Mouse (Mus musculus): ENCODE measurements at regions not wholly inside any gene's neighbourhood (a gene's known extent, or its start where the extent isn't known, plus 50 kb on each side); places are given as distances from the start of the nearest gene placed in this dataset.
"Not testable (repeated sequence)": the region's sequence is repeated elsewhere in the genome, so short reads cannot be mapped to it uniquely, and the experiment has no call there.

DNA sequence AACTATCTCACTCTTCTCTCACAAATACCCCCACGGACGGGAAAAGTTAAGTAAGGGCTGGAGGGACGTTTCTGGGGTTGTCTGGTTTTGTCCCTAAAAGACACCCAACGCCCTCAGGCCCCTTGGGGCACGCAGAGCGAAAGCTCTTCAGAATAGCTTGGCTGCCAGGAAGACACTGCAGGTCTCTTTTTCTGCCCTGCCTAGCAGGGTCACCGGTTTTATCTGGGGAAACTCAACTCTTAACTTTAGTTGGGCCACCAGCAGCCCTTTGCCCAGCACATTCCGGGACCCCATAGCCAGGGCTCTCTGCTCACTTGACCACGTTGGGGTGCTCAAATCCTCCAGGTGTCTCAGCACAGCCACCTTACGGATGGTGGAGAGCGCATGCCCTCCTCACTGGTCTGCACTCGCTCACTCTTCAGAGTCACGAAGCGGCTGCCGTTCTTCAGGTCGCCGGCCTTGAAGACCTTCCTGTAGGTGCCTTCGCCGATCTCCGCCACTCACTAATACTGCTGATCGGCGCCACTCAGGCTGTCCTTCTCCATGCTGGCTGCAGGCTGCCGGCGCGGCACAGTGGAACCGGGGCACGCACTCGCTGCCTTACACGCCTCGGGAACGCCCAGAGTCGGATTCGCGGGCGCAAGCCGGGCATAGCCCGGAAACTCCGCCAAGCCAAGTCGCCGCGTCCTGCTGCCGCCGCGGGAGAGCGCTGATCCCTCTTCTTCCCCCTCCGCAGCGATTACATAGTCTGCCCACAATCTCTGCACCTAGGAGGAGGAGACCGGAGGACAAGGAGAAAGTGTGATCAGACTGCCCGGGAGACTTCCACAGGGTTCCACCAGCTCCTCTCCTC lies 83.0 kb downstream of the Ulbp1 start:
- no peak for DNase-seq (ENCODE audit: low read depth, low spot score)

DNA sequence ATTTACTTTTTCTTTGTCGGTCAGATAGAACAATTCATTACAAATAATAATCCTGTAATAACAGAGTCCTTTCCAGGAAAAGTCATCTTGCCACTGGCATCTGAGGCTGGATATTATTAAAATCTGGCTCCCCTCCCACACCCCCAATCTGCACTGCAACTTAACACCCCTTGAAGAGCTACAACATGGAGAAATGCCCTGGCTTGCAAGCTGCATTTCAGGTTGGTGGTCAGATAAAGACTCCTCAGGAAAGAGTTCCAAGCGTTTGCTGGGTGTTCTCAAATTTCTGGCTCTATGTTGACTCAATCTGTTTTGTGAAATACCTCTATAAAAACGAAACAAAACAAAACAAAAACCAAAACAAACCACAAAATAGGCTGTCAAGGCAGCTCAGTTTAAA lies 114.6 kb downstream of the Ulbp1 start:
- DNase-seq (ENCODE audit: low read depth, low spot score) = not testable (repeated sequence)

DNA sequence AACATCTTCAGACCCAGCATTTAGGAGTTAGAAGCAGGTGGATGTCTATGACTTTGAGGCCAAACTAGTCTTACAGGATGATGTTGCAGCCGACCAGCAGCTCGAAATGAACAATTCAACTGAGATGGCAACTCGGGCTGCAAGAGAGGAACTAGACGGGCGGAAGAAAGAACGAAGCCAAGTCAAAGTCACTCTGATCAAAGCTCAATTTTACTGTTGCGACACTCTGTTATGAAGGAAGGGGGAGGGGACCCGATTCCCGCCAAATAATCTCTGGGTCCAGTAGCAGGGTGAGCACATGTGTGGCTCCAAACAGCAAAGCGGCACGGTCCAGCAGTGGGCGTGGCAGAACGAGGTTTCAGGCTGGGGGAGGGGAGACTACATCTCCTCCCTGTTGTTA lies 129.1 kb downstream of the Ulbp1 start:
- not testable (repeated sequence) for DNase-seq (ENCODE audit: low read depth, low spot score)

DNA sequence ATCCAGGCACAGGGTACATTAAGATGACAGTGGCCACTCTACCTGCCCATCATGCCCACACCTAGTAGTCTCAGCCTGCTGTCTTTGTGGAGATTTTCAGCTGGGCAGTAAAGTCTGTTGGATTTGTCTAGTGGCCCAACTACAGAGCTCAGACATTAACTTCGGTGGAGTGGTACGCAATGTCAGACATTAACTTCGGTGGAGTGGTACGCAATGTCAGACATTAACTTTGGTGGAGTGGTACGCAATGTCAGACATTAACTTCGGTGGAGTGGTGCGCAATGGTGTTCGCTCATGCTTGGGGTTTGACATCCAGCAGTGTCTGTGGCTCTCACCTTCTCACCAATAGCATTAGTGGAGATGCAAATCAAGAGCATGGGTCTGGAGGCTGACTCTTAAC lies 129.7 kb downstream of the Ulbp1 start:
- not testable (repeated sequence) for DNase-seq (ENCODE audit: low read depth, low spot score)

DNA sequence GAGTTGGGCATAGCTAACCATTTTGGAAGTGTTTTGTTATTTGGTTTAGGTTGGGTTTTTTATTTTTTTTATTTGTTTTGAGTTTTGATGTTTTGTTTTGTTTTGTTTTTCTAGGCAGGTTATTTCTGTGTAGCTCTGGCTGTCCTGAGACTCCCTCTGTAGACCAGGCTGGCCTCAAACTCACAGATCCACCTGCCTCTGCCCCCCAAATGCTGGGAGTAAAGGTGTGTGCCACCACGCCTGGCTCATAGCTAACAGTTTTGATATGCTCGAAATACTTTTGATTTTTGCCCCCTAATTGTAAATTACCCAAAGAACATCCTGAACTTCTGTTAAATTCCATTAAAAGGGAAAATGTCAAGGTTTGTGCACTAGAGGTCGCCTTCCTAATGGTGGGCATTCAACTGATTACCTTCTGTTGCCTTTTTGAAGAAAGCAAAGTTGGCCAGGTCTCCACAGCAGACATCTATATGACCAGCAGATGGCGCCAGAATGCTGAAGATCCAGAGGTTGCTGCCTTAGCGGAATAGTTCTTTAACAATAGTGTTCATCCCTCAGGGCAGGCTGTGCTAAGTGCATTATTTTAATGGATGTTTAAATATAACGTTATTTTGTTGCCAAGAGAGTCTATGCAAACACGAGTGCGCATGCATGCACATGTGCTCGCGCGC lies 121.2 kb upstream of the Cnksr3 start:
- peak; percentile 43 for DNase-seq (ENCODE audit: low read depth, low spot score)

DNA sequence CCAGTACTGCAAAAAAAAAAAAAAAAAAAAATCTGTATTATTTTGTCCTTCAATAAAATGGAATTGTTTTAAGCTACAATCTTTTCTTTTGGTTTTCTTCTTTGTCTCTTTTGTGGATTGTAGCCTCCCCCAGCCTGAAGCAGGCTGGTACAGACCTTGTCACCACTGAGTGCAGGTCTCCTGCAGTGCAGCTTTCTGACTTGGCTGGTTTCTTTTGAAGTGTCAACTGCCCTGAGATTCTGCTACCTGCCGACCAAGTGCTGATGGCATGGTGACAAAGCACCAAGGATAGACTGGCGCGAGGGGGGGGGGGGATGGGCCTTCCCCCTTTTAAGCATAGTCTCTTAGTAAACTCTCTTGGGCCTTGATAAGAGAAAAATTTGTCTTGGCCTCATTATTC lies 116.2 kb upstream of the Cnksr3 start:
- DNase-seq (ENCODE audit: low read depth, low spot score) = no peak

DNA sequence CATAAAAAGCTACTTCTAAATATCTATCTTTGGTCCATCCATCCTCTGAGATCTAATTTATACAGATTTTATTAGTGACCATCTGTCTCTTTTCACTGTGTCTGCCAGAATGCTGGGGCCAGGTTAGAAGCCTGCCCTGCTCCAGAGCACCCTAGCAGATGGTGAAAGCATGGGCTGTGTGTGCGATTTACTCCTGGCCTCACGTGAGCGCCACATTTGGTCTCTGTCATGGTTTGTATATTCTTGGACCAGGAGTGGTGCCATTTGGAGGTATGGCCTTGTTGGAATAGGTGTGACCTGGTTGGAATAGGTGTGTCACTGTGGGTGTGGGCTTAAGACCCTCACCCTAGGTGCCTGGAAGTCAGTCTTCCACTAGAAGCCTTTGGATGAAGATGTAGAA lies 115.0 kb upstream of the Cnksr3 start:
- not testable (repeated sequence) for DNase-seq (ENCODE audit: low read depth, low spot score)

DNA sequence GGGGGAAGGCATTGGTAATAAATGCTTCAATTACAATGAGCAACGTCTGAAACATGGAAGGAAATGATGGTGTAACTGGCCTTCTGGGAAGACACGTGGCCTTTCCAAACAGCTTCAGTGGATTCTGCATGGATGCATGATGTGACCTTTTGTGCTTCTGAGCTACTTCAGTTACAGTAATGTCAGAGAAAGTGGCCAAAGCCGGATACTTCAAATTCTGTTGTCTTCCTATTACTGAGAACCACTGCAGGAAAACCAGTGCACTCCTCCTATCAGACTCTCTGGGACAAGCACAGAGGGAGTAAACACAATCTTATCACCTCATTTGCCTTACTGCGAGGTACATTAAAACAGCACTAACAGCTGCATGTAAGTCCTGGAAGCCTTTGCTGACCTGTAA lies 113.0 kb upstream of the Cnksr3 start:
- no peak for DNase-seq (ENCODE audit: low read depth, low spot score)

DNA sequence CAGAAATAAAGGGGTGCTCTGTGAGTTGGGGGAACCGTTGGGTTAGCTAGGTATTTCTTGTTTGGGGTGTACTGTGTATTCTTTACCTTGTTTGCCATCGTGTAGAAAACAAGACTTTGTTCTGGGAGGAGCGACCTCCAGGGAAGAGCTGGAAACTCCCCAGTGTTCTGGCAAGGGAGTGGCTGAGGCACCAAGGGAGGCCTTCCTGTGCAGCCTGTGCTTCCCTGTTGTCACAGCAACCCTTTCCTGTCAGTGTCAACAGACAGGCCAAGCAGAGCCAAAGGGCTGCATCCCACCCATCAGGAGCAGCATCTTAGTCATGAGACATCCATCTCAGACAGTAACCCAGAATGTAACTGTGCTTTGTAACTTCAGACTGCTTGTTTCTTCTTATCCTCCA lies 111.2 kb upstream of the Cnksr3 start:
- DNase-seq (ENCODE audit: low read depth, low spot score) = no peak

DNA sequence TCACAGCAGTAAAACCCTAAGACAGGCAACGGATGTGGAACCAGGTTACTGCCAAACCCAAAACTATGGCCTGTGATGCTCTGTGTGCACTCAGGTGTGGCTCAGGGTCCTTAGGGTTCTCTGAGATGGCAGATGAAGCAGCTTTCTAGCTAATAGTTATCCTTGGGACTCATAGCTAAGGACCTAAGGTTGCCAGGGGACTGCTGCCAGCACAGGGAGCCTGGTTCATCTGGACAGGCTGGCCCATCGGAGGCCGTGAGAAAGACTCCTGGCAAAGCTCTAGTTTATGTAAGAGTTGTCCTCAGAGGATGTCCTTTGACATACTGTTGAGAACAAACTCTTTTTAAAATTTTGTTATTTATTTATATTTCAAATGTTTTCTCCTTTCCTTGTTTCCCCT lies 97.9 kb upstream of the Cnksr3 start:
- DNase-seq (ENCODE audit: low read depth, low spot score) = no peak

DNA sequence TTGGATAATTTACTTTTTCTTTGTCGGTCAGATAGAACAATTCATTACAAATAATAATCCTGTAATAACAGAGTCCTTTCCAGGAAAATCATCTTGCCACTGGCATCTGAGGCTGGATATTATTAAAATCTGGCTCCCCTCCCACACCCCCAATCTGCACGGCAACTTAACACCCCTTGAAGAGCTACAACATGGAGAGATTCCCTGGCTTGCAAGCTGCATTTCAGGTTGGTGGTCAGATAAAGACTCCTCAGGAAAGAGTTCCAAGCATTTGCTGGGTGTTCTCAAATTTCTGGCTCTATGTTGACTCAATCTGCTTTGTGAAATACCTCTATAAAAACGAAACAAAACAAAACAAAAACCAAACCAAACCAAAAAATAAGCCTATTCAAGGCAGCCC lies 93.8 kb upstream of the Cnksr3 start:
- not testable (repeated sequence) for DNase-seq (ENCODE audit: low read depth, low spot score)

DNA sequence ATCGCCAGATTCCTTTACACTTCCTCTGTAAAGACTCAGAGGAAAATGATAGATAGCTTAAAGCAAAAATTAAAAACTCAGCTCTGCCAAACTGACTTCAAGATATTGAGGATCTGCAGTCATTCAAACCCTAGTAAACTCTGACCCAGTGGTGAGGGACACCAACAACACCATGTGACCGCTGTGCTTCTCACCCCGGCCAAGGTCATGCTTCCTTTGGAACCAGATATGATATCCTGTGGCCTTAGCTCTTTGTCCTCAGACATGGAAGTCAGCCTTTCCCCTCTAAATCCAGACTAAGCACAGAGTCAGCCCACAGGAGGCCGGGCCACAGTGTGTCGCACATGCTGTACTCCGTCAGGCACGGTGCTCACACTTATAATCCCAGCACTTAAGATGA lies 86.3 kb upstream of the Cnksr3 start:
- no peak for DNase-seq (ENCODE audit: low read depth, low spot score)

DNA sequence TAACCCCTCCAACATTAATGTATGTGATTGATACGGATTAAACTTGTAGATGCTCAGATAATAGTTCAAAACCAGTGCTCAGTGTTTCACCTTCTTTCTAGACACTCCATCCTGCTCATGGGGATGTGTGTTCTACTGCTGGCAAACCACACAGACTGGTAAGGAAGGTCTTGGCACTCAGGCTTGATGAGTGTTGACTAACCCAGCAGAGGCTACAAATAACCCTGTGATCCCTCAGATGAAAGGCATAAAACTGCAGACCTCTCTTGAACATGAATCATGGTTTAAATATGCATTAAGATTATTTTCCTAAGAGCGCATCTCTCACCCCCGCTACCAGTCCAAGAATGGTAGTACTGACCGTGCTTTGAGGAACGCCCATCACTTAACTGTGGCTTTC lies 83.9 kb upstream of the Cnksr3 start:
- no peak for DNase-seq (ENCODE audit: low read depth, low spot score)

DNA sequence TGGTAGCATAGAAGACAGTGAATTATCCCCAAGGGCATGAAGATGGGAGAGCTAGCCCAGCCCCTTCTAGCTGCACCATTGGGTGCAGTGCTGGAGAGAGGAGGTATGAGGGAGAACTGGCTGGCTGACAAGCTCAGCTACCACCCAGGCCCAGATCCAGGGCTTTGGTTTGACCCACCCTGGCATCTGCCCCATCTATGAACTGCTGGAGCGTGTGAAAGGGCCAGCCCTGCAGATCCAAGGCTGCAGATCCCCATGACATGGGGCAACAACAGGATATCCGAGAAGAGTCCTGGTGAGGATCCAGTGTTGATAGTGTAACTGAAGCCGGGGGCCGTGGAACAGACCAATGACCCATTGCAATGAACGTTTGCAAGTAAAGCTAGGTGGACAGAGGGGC lies 81.2 kb upstream of the Cnksr3 start:
- DNase-seq (ENCODE audit: low read depth, low spot score) = no peak

DNA sequence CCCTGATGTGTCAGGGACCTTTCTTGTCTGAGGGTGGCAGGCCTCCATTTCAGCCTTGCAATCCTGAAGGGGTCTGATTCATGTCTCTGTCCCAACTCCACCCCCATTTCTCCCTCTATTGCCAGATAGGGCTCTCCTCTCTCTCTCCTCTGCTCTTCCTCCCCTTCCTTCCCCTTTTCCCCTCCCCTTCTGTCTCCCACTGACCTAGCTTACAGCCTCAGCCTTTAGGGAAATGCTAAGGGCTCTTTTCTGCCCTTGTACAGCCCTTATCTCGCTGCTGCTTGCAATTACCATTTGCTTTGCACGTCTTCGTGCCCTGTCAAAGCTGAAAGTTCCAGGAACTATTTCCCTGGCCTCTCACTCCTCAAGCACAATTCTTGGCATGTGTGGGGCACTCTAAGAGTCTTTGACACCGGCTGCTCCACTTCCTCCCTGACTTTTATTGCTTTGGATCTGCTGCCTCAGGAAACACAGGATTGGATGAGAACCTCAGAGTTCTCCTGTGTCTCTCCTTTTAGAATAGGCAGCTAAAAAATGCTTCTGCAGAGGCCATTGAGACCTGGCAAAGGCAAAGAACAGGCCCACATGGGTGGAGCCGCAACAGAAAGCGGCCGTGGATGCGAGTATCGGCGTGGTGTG lies 77.9 kb upstream of the Cnksr3 start:
- no peak for DNase-seq (ENCODE audit: low read depth, low spot score)

DNA sequence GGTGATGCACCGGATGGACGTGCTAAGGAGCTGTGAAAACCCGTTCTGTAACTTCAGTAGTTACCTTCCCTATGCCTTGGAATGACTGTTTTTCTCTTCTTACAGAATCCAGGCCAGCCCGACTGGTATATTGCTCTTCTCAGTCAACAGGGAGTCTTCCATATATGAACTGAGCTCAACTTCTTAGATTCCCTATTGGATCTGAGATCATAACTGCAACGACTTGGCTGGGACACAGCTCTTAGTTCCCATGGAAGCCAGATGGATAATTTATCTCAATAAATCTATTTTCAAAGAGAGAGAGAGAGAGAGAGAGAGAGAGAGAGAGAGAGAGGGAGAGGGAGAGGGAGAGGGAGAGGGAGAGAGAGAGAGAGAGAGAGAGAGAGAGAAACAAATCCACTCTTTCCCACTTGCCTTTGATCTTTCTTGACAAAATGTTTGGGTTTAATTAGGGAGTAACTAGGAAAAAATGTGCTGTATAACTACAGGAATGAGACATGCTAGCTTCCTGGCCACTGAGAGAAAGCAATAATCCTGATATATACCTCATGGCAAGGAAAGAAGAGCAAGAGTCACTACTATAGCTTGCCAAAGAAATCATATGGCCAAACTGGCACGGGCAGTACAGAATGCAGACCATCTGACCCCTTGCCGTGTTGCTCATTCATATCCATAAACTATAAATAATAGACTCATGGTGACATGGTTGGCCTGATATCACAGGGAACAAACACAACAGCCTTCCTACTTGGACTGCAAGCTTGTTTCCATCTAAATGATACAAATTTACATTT lies 73.3 kb upstream of the Cnksr3 start:
- no peak for DNase-seq (ENCODE audit: low read depth, low spot score)

DNA sequence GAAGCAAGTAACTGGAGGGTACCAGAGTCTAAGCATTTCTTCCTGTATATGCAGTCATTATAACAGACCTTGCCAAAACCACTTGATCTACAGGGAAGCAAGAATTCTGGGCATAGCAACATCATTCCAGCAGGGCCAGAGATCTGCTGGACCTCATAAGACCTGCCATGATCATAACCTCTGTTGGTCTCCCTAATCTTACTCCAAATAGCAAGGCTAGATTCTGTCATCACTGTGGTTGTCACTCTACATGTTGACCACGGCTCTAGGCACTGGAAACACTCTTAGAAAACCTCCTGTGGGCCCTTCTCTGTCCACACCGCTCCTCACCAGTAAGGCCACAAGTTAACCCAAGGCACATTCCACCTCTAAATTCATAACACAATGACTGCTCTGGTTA lies 68.4 kb upstream of the Cnksr3 start:
- DNase-seq (ENCODE audit: low read depth, low spot score) = no peak

DNA sequence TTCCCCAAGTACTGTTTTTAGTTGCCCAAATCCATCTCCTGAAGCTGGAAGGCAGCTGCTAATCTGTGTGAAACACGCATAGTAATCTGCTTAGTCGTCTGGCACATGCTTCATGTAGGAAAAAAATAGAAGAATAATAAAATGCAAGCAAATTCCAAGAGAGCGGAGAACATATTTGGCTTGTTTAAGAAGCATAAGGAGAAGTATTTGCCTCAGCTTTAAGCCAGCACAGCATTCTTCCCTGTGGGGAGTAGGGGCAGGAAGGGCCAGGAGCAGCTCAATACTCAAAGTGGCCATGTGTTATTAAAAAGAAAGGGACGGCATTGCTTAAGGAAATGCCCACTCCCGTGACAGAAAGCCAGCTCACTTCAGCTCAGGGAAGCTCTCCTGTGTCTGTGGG lies 66.8 kb upstream of the Cnksr3 start:
- no peak for DNase-seq (ENCODE audit: low read depth, low spot score)

DNA sequence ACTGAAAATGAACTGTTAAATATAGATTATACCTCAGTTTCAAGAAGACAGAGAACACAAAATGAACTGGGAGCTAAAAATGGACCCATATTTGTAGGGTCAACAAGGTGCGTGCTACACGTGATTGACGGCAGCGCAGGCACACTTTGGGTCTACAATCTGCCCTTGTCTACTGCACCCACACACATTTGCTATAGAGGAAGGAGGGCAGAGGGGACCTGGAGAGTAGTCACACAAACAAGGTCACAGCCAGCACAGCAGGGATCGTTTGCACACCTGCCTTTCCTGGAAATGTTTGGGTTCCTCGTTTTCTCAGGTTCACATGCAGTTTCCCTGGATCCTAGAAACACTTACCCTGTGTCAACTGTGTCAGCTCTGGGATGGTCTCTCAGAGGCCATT lies 63.3 kb upstream of the Cnksr3 start:
- no peak for DNase-seq (ENCODE audit: low read depth, low spot score)

DNA sequence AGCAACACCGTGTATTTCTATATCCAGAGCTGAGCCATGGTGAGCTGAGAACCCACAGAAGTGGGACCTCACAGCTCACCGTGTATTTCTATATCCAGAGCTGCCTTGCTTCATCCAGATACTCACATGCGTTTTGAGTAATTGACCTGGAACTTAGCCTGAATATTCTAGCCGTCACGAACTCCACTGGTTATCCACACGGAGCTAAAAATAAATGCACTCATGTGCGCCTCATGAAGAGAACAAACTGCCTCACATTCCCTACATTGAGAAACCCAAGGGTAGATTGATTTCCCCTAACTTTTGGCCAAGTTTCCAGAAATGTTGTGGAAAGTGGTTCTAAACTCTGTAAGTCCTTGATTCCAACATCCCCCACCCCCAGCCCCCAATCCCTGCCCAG lies 62.4 kb upstream of the Cnksr3 start:
- no peak for DNase-seq (ENCODE audit: low read depth, low spot score)

DNA sequence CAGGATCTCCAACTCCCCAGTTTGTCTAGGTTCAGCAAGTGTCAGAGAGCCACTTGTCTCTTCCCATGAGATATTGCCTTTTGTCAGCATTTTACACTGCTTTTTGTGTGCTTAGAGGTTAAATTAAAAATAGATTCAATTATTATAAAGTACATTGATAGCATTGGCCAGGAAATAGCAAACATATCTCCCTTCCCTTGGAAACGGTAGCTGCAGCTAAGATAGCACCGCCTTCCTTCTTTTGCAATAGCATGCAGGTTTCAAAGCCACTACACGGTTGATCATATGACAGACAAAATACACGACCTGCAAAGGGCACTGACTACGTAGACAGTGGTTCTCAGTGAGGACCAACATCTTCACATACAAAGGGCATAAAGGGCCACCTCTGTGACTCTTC lies 59.1 kb upstream of the Cnksr3 start:
- DNase-seq (ENCODE audit: low read depth, low spot score) = no peak
